Mouse (Mus musculus) liver, embryonic 15.5 days (tissue): ENCODE data around the gene Pan2. TPM values are rescaled to one million over a fixed set of nuclear protein-coding genes. Genes with fewer than 3 reads are reported as not detected.
"Not testable (repeated sequence)": the region's sequence is repeated elsewhere in the genome, so short reads cannot be mapped to it uniquely, and the experiment has no call there.

Experiments
- ATAC-seq: fragments of 200-750 bp; cut with Nextera tagmentation; 2 replicates; pipeline ENCODE4 v1.8.0; 2017; ENCODE audit warnings: moderate number of reproducible peaks, mild to moderate bottlenecking, moderate library complexity; ENCODE audit not compliant: insufficient read depth
- H3K27ac ChIP-seq: fragments of 300-500 bp; sonication (generic); replicated peaks from 2 replicates; pipeline ENCODE4 v1.5.1; 2015; ENCODE audit warnings: mild to moderate bottlenecking, inconsistent platforms
- H3K27me3 ChIP-seq: fragments of 300-500 bp; sonication (generic); 2 replicates; pipeline ENCODE4 v1.6.1; 2015; ENCODE audit warnings: mild to moderate bottlenecking, inconsistent platforms
- H3K36me3 ChIP-seq: fragments of 300-500 bp; sonication (generic); replicated peaks from 2 replicates; pipeline ENCODE4 v1.6.1; 2015; ENCODE audit warnings: moderate library complexity, mild to moderate bottlenecking, inconsistent platforms
- H3K4me1 ChIP-seq: fragments of 300-500 bp; sonication (generic); replicated peaks from 2 replicates; pipeline ENCODE4 v1.6.1; 2015; ENCODE audit warnings: inconsistent platforms
- H3K4me2 ChIP-seq: fragments of 300-500 bp; sonication (generic); 2 replicates; pipeline ENCODE4 v1.6.1; 2015; ENCODE audit warnings: moderate library complexity, mild to moderate bottlenecking, inconsistent platforms
- H3K4me3 ChIP-seq: fragments of 300-500 bp; sonication (generic); replicated peaks from 2 replicates; pipeline ENCODE4 v1.5.1; 2015; ENCODE audit warnings: mild to moderate bottlenecking, inconsistent platforms
- H3K9ac ChIP-seq: fragments of 300-500 bp; sonication (generic); 2 replicates; pipeline ENCODE4 v1.6.1; 2015; ENCODE audit warnings: moderate library complexity, mild to moderate bottlenecking, inconsistent platforms
- H3K9me3 ChIP-seq: fragments of 300-500 bp; sonication (generic); replicated peaks from 2 replicates; pipeline ENCODE4 v1.6.1; 2016; ENCODE audit warnings: inconsistent platforms
- WGBS: fragments of 180-500 bp; shearing (Covaris S2); methylation state at CpG from one replicate; pipeline ENCODE4 v1.1.7; 2015; ENCODE audit warnings: mixed read lengths; ENCODE audit not compliant: insufficient replicate concordance; 5-methylcytosine and 5-hydroxymethylcytosine counted together
- polyA plus RNA-seq: library from polyadenylated mRNA; unstranded; fragments of >200 nt; fragmentation: Nextera tagmentation; extraction: Ambion mirVana; gene quantifications from 2 replicates; pipeline ENCODE4 v1.2.1, GENCODE M21; 2015

Gene Pan2
- polyA plus RNA-seq, 1 experiment from 2014 or later, result 12.9 TPM

DNA sequence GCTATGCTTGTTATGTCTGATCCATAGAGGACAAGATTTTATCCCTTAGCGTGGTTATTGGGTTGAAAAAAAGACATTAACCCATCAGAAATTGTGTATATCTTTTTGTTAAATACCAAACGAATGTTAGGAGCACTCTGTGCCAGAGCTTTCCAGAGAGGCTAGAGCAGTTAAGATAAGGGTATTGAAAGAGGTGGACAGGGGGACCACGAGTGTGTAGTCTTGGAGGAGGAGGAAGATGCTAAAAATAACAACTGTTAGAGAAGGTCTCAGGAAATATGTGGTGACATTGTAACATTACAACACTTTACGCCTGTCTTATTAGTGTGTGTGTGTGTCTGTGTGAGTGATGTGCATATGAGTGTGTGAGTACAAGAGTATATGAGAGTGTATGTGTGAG lies 7.8 kb downstream of the Pan2 start:
- H3K9me3 ChIP-seq, result no peaks in the 10 kb centered on the region
- no peak for ATAC-seq
- 46% methylated on average over 4 of the region's 4 CpGs for WGBS
- H3K36me3 ChIP-seq, result peaks cover 80% of the 10 kb centered on the region
- no peaks in the 10 kb centered on the region for H3K27me3 ChIP-seq
- H3K4me2 ChIP-seq, result no peak overlapping the region
- H3K27ac ChIP-seq, result no peak overlapping the region
- H3K4me3 ChIP-seq, result no peak overlapping the region
- no peak overlapping the region for H3K9ac ChIP-seq
- H3K4me1 ChIP-seq, result peaks cover 9% of the 10 kb centered on the region

DNA sequence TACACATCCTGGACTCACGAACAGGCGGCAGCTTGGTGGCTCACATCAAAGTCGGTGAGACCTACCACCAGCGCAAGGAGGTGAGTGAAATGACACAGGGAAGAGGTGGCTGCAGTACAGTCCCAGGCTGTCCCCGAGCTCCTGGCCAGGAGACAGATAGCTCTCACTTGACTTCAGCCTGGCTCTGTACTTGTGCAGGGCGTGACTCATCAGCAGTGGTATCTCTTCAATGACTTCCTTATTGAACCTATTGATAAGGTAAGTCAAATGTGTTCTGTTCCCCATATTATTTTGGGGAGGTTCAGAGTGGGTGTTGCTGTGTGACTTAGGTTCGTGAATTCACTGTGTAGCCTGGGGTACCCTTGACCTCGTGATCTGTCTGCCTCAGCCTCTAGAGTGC lies 12.4 kb downstream of the Pan2 start:
- 65% methylated on average over 8 of the region's 8 CpGs for WGBS
- H3K4me2 ChIP-seq, result no peak overlapping the region
- H3K27me3 ChIP-seq, result no peaks in the 10 kb centered on the region
- H3K9me3 ChIP-seq, result no peaks in the 10 kb centered on the region
- H3K36me3 ChIP-seq, result peaks cover 96% of the 10 kb centered on the region
- H3K4me1 ChIP-seq, result peaks cover 9% of the 10 kb centered on the region
- H3K27ac ChIP-seq, result no peak overlapping the region
- H3K9ac ChIP-seq, result no peak overlapping the region
- peak; percentile 59; the same call in 1 of the 2 replicates for ATAC-seq
- H3K4me3 ChIP-seq, result no peak overlapping the region

DNA sequence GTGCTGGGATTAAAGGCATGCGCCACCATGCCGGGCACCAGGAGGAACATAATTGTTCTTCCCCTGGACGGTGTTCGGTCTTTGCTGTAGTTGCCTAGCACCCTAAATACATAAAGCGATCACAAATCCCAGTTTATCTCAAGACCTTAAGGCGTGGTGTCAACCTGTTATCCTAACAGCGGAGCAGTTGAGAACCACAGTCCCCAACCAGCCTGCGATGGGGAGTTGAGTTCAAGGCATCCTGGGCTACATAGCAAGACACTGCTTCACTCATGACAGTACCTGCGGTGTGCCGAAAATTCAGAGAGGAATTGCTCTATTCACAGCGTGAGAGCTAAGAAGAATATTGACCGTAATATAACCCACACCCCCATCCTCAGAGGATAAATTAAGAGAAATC lies 18.5 kb downstream of the Pan2 start:
- peaks cover 28% of the 10 kb centered on the region for H3K4me1 ChIP-seq
- H3K27me3 ChIP-seq, result no peaks in the 10 kb centered on the region
- ATAC-seq, result no peak
- no peaks in the 10 kb centered on the region for H3K9me3 ChIP-seq
- H3K27ac ChIP-seq, result peak overlapping the region; percentile 59; the same call in 1 of the 2 replicates
- H3K9ac ChIP-seq, result peak overlapping the region; percentile 11; the same call in 1 of the 2 replicates
- peaks cover 57% of the 10 kb centered on the region for H3K36me3 ChIP-seq
- WGBS, result 36% methylated on average over 12 of the region's 12 CpGs
- peak overlapping the region; percentile 90 for H3K4me2 ChIP-seq
- H3K4me3 ChIP-seq, result peak overlapping the region; percentile 91

DNA sequence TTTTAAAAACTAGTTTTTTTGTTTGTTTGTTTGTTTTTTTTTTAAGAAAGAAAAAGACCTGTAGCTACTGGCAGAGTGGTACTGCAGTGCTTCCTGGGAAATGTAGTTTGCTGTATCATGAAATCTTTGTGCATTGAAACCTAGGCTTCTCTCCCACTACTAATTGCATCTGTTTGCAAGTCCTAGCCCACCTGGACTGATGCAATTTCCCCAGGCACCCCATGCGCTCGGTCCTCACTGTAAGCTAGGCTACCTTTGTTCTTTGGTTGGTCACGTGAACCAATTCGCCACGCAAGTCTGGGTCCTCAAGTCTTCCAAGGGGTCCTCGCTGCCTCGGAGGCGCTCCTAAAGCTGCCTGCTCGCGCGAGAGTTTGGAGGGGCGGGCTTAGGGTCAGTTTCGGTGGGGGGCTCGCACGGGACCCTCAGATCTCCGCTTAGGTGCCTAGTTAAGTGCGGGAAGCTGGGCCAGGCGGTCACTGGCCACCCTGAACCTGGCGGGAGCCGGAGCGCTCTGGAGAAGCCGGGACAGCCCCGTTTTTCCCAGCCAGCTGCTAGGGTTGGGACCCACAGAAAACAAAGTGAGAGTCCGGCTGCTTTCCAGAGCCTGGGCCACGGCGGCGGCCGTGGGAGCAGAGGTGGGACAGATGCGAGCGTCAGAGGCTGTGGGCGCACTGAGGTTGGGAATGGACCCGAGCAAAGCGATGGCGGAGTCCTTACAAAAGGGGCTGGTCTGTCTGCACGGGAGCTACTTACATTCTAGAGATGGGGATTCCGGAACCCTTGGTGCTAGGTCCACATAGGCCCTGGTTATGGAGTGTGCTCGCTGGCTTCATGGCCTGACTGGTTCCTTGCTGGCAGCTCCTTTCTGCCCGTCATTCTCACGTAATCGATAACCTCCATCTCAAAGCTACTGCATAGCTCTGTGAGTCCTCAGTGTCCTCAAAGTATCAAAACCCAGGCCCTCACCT lies 19.3 kb downstream of the Pan2 start, which contains the start of gene Cnpy2:
TSS of gene Cnpy2 (plus strand) at position 319 of the 968 bp plus-strand sequence.
- WGBS, result under 1% methylated on average over 40 of the region's 40 CpGs
- Histone ChIP-seq H3K4me1 (peaks cover 28% of the 10 kb centered on the region), H3K36me3 (peaks cover 58% of the 10 kb centered on the region), H3K27ac (peak within 1 kb of the TSS; percentile 88), H3K4me2 (peak within 1 kb of the TSS; percentile 90), H3K4me3 (peak within 1 kb of the TSS; percentile 91), H3K27me3 (no peaks in the 10 kb centered on the region), H3K9me3 (no peaks in the 10 kb centered on the region), H3K9ac (peak within 1 kb of the TSS; percentile 91)
- peak; percentile 78 for ATAC-seq

DNA sequence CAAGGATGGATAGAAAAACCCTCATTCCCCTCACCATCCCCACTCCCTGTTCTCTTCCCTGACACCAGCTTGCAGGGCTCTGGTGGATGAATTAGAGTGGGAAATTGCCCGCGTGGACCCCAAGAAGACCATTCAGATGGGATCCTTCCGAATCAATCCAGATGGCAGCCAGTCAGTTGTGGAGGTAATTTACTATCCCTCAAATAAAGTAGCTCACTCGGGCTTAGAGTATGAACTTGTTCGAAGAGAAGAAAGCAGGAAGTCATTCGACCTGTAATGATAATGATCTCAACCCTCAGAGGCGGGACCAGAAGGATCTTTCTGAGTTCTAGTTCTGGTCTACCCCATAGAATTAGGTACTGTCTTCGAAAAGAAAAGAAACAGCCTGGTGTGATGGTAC lies 20.4 kb downstream of the Pan2 start:
- Histone ChIP-seq H3K4me3 (peak overlapping the region; percentile 91), H3K9ac (peak overlapping the region; percentile 91), H3K4me1 (peaks cover 28% of the 10 kb centered on the region), H3K36me3 (peaks cover 51% of the 10 kb centered on the region), H3K27ac (peak overlapping the region; percentile 88), H3K4me2 (peak overlapping the region; percentile 90), H3K9me3 (no peaks in the 10 kb centered on the region), H3K27me3 (no peaks in the 10 kb centered on the region)
- 37% methylated on average over 8 of the region's 8 CpGs for WGBS
- no peak for ATAC-seq

DNA sequence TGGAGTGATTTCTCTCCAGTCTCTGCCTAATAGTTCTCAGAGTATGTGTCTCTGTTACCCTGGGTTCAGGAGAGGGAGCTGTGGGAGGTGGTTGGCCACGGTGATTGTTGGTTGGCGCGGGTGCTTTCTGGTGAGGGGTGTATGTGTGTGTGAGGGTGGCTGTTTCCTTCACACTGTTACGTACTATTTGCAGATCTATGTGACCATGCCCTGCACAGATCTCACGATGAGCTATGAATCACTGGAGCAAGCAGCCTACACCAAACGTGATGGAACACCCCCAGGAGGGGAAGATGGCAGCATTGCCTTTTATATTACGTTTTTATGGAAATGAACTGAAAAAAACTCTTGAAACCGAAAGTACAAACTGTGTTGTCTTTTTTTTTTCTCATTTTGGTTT lies 23.7 kb downstream of the Pan2 start:
- H3K4me1 ChIP-seq, result peaks cover 28% of the 10 kb centered on the region
- no peak overlapping the region for H3K27ac ChIP-seq
- H3K4me2 ChIP-seq, result no peak overlapping the region
- H3K9me3 ChIP-seq, result no peaks in the 10 kb centered on the region
- WGBS, result 84% methylated on average over 8 of the region's 8 CpGs
- H3K27me3 ChIP-seq, result no peaks in the 10 kb centered on the region
- no peak overlapping the region for H3K4me3 ChIP-seq
- no peak for ATAC-seq
- H3K9ac ChIP-seq, result no peak overlapping the region
- peaks cover 25% of the 10 kb centered on the region for H3K36me3 ChIP-seq

DNA sequence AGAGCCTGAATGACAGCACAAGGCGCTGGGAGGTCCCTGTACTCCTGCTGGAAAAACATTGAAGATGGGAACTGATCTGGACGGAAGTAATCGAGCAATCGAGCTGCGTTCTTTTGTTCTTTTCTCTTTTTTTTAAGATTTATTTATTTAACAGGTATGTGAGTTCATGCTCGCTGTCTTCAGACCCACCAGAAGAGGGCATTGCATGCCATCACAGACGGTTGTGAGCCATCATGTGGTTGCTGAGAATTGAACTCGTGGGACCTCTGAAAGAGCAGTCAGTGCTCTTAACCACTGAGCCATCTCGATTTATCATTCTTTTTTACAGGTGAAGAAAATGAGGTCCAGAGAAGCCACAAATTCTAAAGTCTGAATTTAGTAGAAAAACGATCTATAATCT lies 24.5 kb downstream of the Pan2 start:
- peaks cover 25% of the 10 kb centered on the region for H3K36me3 ChIP-seq
- no peaks in the 10 kb centered on the region for H3K9me3 ChIP-seq
- H3K27me3 ChIP-seq, result no peaks in the 10 kb centered on the region
- no peak overlapping the region for H3K4me2 ChIP-seq
- H3K4me1 ChIP-seq, result peaks cover 23% of the 10 kb centered on the region
- H3K4me3 ChIP-seq, result no peak overlapping the region
- H3K27ac ChIP-seq, result no peak overlapping the region
- 72% methylated on average over 10 of the region's 10 CpGs for WGBS
- H3K9ac ChIP-seq, result no peak overlapping the region
- ATAC-seq, result no peak

DNA sequence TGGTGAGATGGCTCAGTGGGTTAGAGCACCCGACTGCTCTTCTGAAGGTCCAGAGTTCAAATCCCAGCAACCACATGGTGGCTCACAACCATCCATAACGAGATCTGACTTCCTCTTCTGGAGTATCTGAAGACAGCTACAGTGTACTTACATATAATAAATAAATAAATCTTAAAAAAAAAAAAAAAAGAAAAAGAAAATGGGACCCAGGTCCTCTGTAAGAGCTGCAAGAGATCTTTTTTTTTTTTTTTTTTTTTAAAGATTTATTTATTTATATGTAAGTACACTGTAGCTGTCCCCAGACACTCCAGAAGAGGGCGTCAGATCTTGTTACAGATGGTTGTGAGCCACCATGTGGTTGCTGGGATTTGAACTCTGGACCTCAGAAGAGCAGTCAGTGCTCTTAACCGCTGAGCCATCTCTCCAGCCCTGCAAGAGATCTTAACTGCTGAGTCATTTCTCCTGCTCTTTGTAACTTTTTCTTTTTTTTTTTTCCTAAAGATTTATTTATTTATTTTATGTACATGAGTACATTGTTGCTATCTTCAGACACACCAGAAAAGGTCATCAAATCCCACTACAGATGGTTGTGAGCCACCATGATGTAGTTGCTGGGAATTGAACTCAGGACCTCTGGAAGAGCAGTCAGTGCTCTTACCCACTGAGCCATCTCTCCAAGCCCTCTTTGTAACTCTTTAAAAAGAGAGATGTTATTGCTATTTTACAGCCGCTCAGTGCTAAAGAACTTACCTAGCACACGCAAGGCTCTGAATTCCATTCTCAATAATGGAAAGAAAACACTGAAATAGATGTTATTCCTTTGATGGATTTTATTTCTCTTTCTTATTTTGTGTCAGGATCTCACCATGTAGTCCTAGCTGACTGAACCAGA lies 29.5 kb downstream of the Pan2 start:
- H3K9ac ChIP-seq, H3K4me2 ChIP-seq, ATAC-seq, H3K4me3 ChIP-seq, H3K36me3 ChIP-seq, H3K27ac ChIP-seq, H3K27me3 ChIP-seq, H3K9me3 ChIP-seq: not testable (repeated sequence)
- H3K4me1 ChIP-seq, result peaks cover 39% of the 10 kb centered on the region
- 62% methylated on average over 6 of the region's 6 CpGs for WGBS

DNA sequence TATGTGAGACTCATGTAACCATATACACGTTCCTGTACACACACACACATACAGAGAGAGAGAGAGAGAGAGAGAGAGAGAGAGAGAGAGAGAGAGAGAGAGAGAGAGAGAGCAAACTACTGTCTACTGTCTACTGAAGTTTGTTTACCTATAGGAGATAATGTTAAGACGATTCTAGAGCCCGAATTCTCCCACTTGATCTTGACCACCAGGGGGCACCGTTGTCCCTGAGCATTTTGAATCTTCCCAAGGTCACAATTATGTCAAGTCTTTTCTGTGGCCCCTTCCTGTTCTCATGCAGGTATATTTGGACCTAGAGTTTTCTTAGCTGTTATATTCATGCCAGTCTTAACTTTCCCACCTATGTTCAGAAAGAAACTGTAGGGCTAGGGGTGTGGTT lies 32.4 kb downstream of the Pan2 start:
- WGBS, result under 1% methylated on average over 4 of the region's 4 CpGs
- H3K4me2 ChIP-seq, result peak overlapping the region; percentile 85
- H3K9ac ChIP-seq, result no peak overlapping the region
- peaks cover 65% of the 10 kb centered on the region for H3K4me1 ChIP-seq
- H3K27me3 ChIP-seq, result no peaks in the 10 kb centered on the region
- H3K36me3 ChIP-seq, result peaks cover 13% of the 10 kb centered on the region; the same call in 1 of the 2 replicates
- H3K9me3 ChIP-seq, result no peaks in the 10 kb centered on the region
- H3K4me3 ChIP-seq, result no peak overlapping the region
- H3K27ac ChIP-seq, result peak overlapping the region; percentile 97
- no peak for ATAC-seq

DNA sequence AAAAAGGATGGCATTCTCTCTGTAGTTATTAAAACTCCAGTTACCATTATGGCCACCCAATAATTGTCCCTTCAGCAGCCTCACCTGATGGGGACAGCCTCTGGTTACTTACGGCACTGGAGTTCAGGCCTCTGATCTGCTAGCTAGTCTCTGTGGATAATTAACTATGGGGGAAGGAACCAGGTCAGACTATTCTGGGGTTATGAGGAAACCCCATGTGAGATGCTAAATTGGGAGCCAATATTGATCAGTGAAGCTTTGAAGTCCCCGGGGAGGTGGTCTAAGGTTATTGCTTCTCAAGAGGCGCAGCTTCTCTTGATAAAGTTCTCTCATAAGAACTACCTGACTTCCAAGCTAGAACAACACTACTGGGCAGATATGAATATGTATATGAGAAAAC lies 33.1 kb downstream of the Pan2 start:
- 61% methylated on average over 3 of the region's 3 CpGs for WGBS
- Histone ChIP-seq H3K27me3 (no peaks in the 10 kb centered on the region), H3K4me2 (peak overlapping the region; percentile 85), H3K4me1 (peaks cover 72% of the 10 kb centered on the region), H3K9me3 (no peaks in the 10 kb centered on the region), H3K4me3 (peak overlapping the region; percentile 79; the same call in 1 of the 2 replicates), H3K9ac (peak overlapping the region; percentile 61), H3K36me3 (peaks cover 17% of the 10 kb centered on the region), H3K27ac (peak overlapping the region; percentile 97)
- no peak for ATAC-seq

DNA sequence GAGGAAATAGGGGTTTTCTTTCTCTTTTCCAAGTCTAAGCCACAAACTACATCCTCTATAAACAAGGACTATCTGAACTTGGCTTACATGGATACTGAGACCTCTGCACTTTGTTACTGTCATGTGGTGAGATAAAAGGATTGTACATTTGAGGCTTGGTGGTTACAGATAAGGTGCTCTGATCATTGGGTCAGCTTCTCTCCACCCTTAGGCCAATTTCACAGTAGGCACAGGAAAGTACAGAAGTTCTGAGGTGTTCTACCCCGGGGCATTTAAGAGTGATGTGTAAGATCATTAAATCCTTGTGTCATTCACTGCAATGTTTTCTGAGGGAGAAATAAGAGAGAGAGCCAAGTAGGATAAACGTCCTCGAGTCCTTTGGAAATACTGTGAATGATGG lies 33.5 kb downstream of the Pan2 start:
- peaks cover 21% of the 10 kb centered on the region for H3K36me3 ChIP-seq
- WGBS, result 32% methylated on average over 3 of the region's 3 CpGs
- H3K4me1 ChIP-seq, result peaks cover 73% of the 10 kb centered on the region

More for the DNA sequence above, 33.5 kb downstream of the Pan2 start:
- Histone ChIP-seq H3K4me2 (peak overlapping the region; percentile 85), H3K9ac (peak overlapping the region; percentile 61), H3K27ac (peak overlapping the region; percentile 97), H3K4me3 (peak overlapping the region; percentile 79), H3K9me3 (no peaks in the 10 kb centered on the region), H3K27me3 (no peaks in the 10 kb centered on the region)
- peak; percentile 32 for ATAC-seq
